Mouse (Mus musculus): ENCODE measurements around the gene Mthfd2l. TPM values are rescaled to one million over a fixed set of nuclear protein-coding genes. Genes with fewer than 3 reads are reported as not detected.

Gene Mthfd2l
- polyA plus RNA-seq, 1 experiment from 2014 or later = 85.0 TPM

- Histone ChIP-seq H3K9ac (ENCODE audit: low read length) (no peak overlapping the region), H3K27me3 (ENCODE audit: control insufficient read depth, insufficient read depth, low read length) (no peaks in the 10 kb centered on the region), H3K4me2 (ENCODE audit: low read depth, low read length, severe bottlenecking) (no peak overlapping the region), H3K4me1 (replicated peaks; ENCODE audit: control insufficient read depth, insufficient read depth, low read length) (no peaks in the 10 kb centered on the region), H3K36me3 (ENCODE audit: control insufficient read depth, insufficient read depth, low read length) (no peaks in the 10 kb centered on the region; the same call in 1 of the 2 replicates), H3K4me3 (ENCODE audit: low read depth, low read length) (no peak overlapping the region), H3K27ac (ENCODE audit: low read depth, low read length) (no peak overlapping the region), H3K9me3 (ENCODE audit: control insufficient read depth, low read length) (no peaks in the 10 kb centered on the region)
- DNase-seq (ENCODE audit: low spot score) = no peak
- no peak for ATAC-seq (replicated peaks; ENCODE audit: low FRiP score)
- 92% methylated on average over 4 of the region's 4 CpGs for WGBS
Measured at GRCm38 (mm10) chr5:90964764-90965163, 33.8 kb downstream of the Mthfd2l start.

- no peak overlapping the region for H3K27ac ChIP-seq (ENCODE audit: low read depth, low read length)
- no peaks in the 10 kb centered on the region for H3K9me3 ChIP-seq (ENCODE audit: control insufficient read depth, low read length)
- H3K9ac ChIP-seq (ENCODE audit: low read length) = no peak overlapping the region
- ATAC-seq (replicated peaks; ENCODE audit: low FRiP score) = no peak
- no peak overlapping the region for H3K4me2 ChIP-seq (ENCODE audit: low read depth, low read length, severe bottlenecking)
- H3K36me3 ChIP-seq (ENCODE audit: control insufficient read depth, insufficient read depth, low read length) = no peaks in the 10 kb centered on the region; the same call in 1 of the 2 replicates
- no peaks in the 10 kb centered on the region for H3K4me1 ChIP-seq (replicated peaks; ENCODE audit: control insufficient read depth, insufficient read depth, low read length)
- no peak overlapping the region for H3K4me3 ChIP-seq (ENCODE audit: low read depth, low read length)
- no peak for DNase-seq (ENCODE audit: low spot score)
- H3K27me3 ChIP-seq (ENCODE audit: control insufficient read depth, insufficient read depth, low read length) = no peaks in the 10 kb centered on the region
- 70% methylated on average over 4 of the region's 4 CpGs for WGBS
Measured at GRCm38 (mm10) chr5:90965386-90965785, 34.5 kb downstream of the Mthfd2l start.

- H3K4me3 ChIP-seq (ENCODE audit: low read depth, low read length) = no peak overlapping the region
- ATAC-seq (replicated peaks; ENCODE audit: low FRiP score) = 0 out of 2 replicates have a peak, but pooled peaks have one; percentile 58
- DNase-seq (ENCODE audit: low spot score) = no peak
Measured at GRCm38 (mm10) chr5:90977244-90977643, 46.3 kb downstream of the Mthfd2l start.

GRCm38 (mm10) chr5:90980297-90980696 lies 49.4 kb downstream of the Mthfd2l start:
- H3K27ac ChIP-seq (ENCODE audit: low read depth, low read length) = no peak overlapping the region
- 92% methylated on average over 7 of the region's 7 CpGs for WGBS

More at GRCm38 (mm10) chr5:90977244-90977643, 46.3 kb downstream of the Mthfd2l start:
- Histone ChIP-seq H3K4me2 (ENCODE audit: low read depth, low read length, severe bottlenecking) (no peak overlapping the region), H3K36me3 (ENCODE audit: control insufficient read depth, insufficient read depth, low read length) (no peaks in the 10 kb centered on the region), H3K4me1 (replicated peaks; ENCODE audit: control insufficient read depth, insufficient read depth, low read length) (no peaks in the 10 kb centered on the region), H3K9me3 (ENCODE audit: control insufficient read depth, low read length) (no peaks in the 10 kb centered on the region), H3K27me3 (ENCODE audit: control insufficient read depth, insufficient read depth, low read length) (no peaks in the 10 kb centered on the region), H3K27ac (ENCODE audit: low read depth, low read length) (no peak overlapping the region), H3K9ac (ENCODE audit: low read length) (no peak overlapping the region)
- WGBS = 82% methylated on average over 4 of the region's 4 CpGs

GRCm38 (mm10) chr5:90987605-90988004 lies 56.7 kb downstream of the Mthfd2l start:
- Histone ChIP-seq H3K36me3 (ENCODE audit: control insufficient read depth, insufficient read depth, low read length) (no peaks in the 10 kb centered on the region), H3K9ac (ENCODE audit: low read length) (no peak overlapping the region), H3K4me1 (replicated peaks; ENCODE audit: control insufficient read depth, insufficient read depth, low read length) (no peaks in the 10 kb centered on the region; the same call in 1 of the 2 replicates), H3K4me3 (ENCODE audit: low read depth, low read length) (no peak overlapping the region), H3K4me2 (ENCODE audit: low read depth, low read length, severe bottlenecking) (no peak overlapping the region), H3K27ac (ENCODE audit: low read depth, low read length) (no peak overlapping the region), H3K9me3 (ENCODE audit: control insufficient read depth, low read length) (no peaks in the 10 kb centered on the region), H3K27me3 (ENCODE audit: control insufficient read depth, insufficient read depth, low read length) (no peaks in the 10 kb centered on the region)
- 35% methylated on average over 5 of the region's 5 CpGs for WGBS
- ATAC-seq (replicated peaks; ENCODE audit: low FRiP score) (peak; percentile 95), DNase-seq (ENCODE audit: low spot score) (peak; percentile 62)

More at GRCm38 (mm10) chr5:90980297-90980696, 49.4 kb downstream of the Mthfd2l start:
- H3K4me2 ChIP-seq (ENCODE audit: low read depth, low read length, severe bottlenecking) = no peak overlapping the region
- DNase-seq (ENCODE audit: low spot score) (no peak), ATAC-seq (replicated peaks; ENCODE audit: low FRiP score) (no peak)
- no peaks in the 10 kb centered on the region for H3K36me3 ChIP-seq (ENCODE audit: control insufficient read depth, insufficient read depth, low read length)
- no peak overlapping the region for H3K4me3 ChIP-seq (ENCODE audit: low read depth, low read length)
- H3K9ac ChIP-seq (ENCODE audit: low read length) = no peak overlapping the region
- no peaks in the 10 kb centered on the region for H3K9me3 ChIP-seq (ENCODE audit: control insufficient read depth, low read length)
- no peaks in the 10 kb centered on the region for H3K27me3 ChIP-seq (ENCODE audit: control insufficient read depth, insufficient read depth, low read length)
- H3K4me1 ChIP-seq (replicated peaks; ENCODE audit: control insufficient read depth, insufficient read depth, low read length) = no peaks in the 10 kb centered on the region

GRCm38 (mm10) chr5:90988149-90988548 lies 57.2 kb downstream of the Mthfd2l start:
- Histone ChIP-seq H3K4me2 (ENCODE audit: low read depth, low read length, severe bottlenecking) (no peak overlapping the region), H3K27me3 (ENCODE audit: control insufficient read depth, insufficient read depth, low read length) (no peaks in the 10 kb centered on the region), H3K36me3 (ENCODE audit: control insufficient read depth, insufficient read depth, low read length) (no peaks in the 10 kb centered on the region), H3K27ac (ENCODE audit: low read depth, low read length) (no peak overlapping the region), H3K4me3 (ENCODE audit: low read depth, low read length) (no peak overlapping the region), H3K9me3 (ENCODE audit: control insufficient read depth, low read length) (no peaks in the 10 kb centered on the region), H3K9ac (ENCODE audit: low read length) (no peak overlapping the region), H3K4me1 (replicated peaks; ENCODE audit: control insufficient read depth, insufficient read depth, low read length) (no peaks in the 10 kb centered on the region; the same call in 1 of the 2 replicates)
- ATAC-seq (replicated peaks; ENCODE audit: low FRiP score) (peak; percentile 34; the same call in 1 of the 2 replicates), DNase-seq (ENCODE audit: low spot score) (no peak)
- 46% methylated on average over 3 of the region's 3 CpGs for WGBS

- no peaks in the 10 kb centered on the region for H3K36me3 ChIP-seq (ENCODE audit: control insufficient read depth, insufficient read depth, low read length)
- 86% methylated on average over 4 of the region's 4 CpGs for WGBS
- no peak overlapping the region for H3K4me2 ChIP-seq (ENCODE audit: low read depth, low read length, severe bottlenecking)
- no peaks in the 10 kb centered on the region for H3K27me3 ChIP-seq (ENCODE audit: control insufficient read depth, insufficient read depth, low read length)
- no peak overlapping the region for H3K9ac ChIP-seq (ENCODE audit: low read length)
- H3K9me3 ChIP-seq (ENCODE audit: control insufficient read depth, low read length) = no peaks in the 10 kb centered on the region
- H3K4me1 ChIP-seq (replicated peaks; ENCODE audit: control insufficient read depth, insufficient read depth, low read length) = no peaks in the 10 kb centered on the region; the same call in 1 of the 2 replicates
- H3K27ac ChIP-seq (ENCODE audit: low read depth, low read length) = no peak overlapping the region
- H3K4me3 ChIP-seq (ENCODE audit: low read depth, low read length) = no peak overlapping the region
- DNase-seq (ENCODE audit: low spot score) (no peak), ATAC-seq (replicated peaks; ENCODE audit: low FRiP score) (no peak)
Measured at GRCm38 (mm10) chr5:90988592-90988991, 57.7 kb downstream of the Mthfd2l start.

- H3K4me3 ChIP-seq (ENCODE audit: low read depth, low read length) = no peak overlapping the region
- no peak overlapping the region for H3K9ac ChIP-seq (ENCODE audit: low read length)
- H3K4me1 ChIP-seq (replicated peaks; ENCODE audit: control insufficient read depth, insufficient read depth, low read length) = no peaks in the 10 kb centered on the region
- H3K36me3 ChIP-seq (ENCODE audit: control insufficient read depth, insufficient read depth, low read length) = no peaks in the 10 kb centered on the region
- DNase-seq (ENCODE audit: low spot score) = no peak
- no peak overlapping the region for H3K4me2 ChIP-seq (ENCODE audit: low read depth, low read length, severe bottlenecking)
- 93% methylated on average over 8 of the region's 8 CpGs for WGBS
- no peak overlapping the region for H3K27ac ChIP-seq (ENCODE audit: low read depth, low read length)
- ATAC-seq (replicated peaks; ENCODE audit: low FRiP score) = no peak
- no peaks in the 10 kb centered on the region for H3K27me3 ChIP-seq (ENCODE audit: control insufficient read depth, insufficient read depth, low read length)
- H3K9me3 ChIP-seq (ENCODE audit: control insufficient read depth, low read length) = no peaks in the 10 kb centered on the region
Measured at GRCm38 (mm10) chr5:90999942-91000341, 69.0 kb downstream of the Mthfd2l start.

GRCm38 (mm10) chr5:91015216-91015615 lies 84.3 kb downstream of the Mthfd2l start:
- ATAC-seq (replicated peaks; ENCODE audit: low FRiP score) (no peak), DNase-seq (ENCODE audit: low spot score) (no peak)
- Histone ChIP-seq H3K36me3 (ENCODE audit: control insufficient read depth, insufficient read depth, low read length) (no peaks in the 10 kb centered on the region), H3K27ac (ENCODE audit: low read depth, low read length) (no peak overlapping the region), H3K9me3 (ENCODE audit: control insufficient read depth, low read length) (no peaks in the 10 kb centered on the region), H3K27me3 (ENCODE audit: control insufficient read depth, insufficient read depth, low read length) (no peaks in the 10 kb centered on the region), H3K4me1 (replicated peaks; ENCODE audit: control insufficient read depth, insufficient read depth, low read length) (no peaks in the 10 kb centered on the region), H3K4me2 (ENCODE audit: low read depth, low read length, severe bottlenecking) (no peak overlapping the region), H3K9ac (ENCODE audit: low read length) (no peak overlapping the region), H3K4me3 (ENCODE audit: low read depth, low read length) (no peak overlapping the region)
- WGBS = 90% methylated on average over 10 of the region's 10 CpGs

All from forebrain, embryonic 11.5 days (tissue).